ENCODE assay signal across 33 mouse cellular contexts in the genomic region with DNA sequence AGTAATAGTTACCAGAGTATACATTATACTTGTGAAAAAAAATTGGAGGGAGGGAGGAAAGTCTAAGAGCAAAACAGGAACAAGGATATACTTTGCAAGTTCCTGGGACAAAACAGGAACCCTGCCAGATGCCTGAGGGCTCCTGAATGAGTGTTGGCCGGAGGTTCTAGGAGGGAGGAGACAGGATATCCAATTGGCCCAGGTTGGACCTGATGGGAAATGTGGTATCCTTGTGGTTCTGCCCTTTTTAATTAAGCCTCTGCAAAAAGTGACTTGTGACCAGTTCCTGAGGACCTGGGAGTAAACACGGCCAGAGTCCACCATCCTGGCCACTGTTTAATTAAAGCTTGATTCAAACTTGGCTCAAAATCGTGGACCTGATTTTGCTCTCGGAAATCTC. TPM values are rescaled to one million over a fixed set of nuclear protein-coding genes. Genes with fewer than 3 reads are reported as not detected.
DNase-seq lines count a peak whose midpoint lies in the region; ATAC-seq lines count a peak whose summit lies in the region.
"Had no signal": no experiment of that assay in that cellular context is flagged by ENCODE, and none has a peak within 500 bp of the region (broad histone marks: within the 10 kb centered on the region; RNA-seq: fewer than 3 reads in every experiment).

No protein-coding gene starts in this region.

- DNase-seq in kidney, adult 11 months, result peak; percentile 92
- DNase-seq in 3T3-L1 (ENCODE audit: low read depth, low spot score), result peak; percentile 58
- peak; percentile 85 to 94 for DNase-seq in kidney, adult 8-10 months
- peak; percentile 85 to 90 for DNase-seq in kidney, postnatal 25 days
- DNase-seq in left cerebral cortex, adult 9 months (ENCODE audit: low spot score in 2 of 2), result no peak
- DNase-seq in testis, postnatal 10 days (ENCODE audit: low spot score), result no peak
- DNase-seq: adrenal gland, postnatal 10 days; cerebellum, adult 9-10 months; gastrocnemius, postnatal 10 days; heart, postnatal 36 days; liver, embryonic 13.5 days; lung, adult 18-20 months; lung, postnatal 10 days had no signal

- peaks cover 4% of the 10 kb centered on the region; the same call in 1 of the 2 replicates for H3K9me3 ChIP-seq in kidney, embryonic 16.5 days (ENCODE audit: low read length)
- H3K9me3 ChIP-seq: embryonic facial prominence, embryonic 10.5 days; embryonic facial prominence, embryonic 15.5 days; forebrain, embryonic 12.5 days; hindbrain, embryonic 12.5 days; limb, embryonic 13.5 days; liver, embryonic 13.5 days; midbrain, embryonic 13.5 days; neural tube, embryonic 13.5 days had no signal

- no peaks in the 10 kb centered on the region for H3K36me3 ChIP-seq in kidney, embryonic 16.5 days (ENCODE audit: insufficient read depth, low read length)
- H3K36me3 ChIP-seq: embryonic facial prominence, embryonic 10.5 days; embryonic facial prominence, embryonic 15.5 days; forebrain, embryonic 12.5 days; hindbrain, embryonic 12.5 days; limb, embryonic 13.5 days; liver, embryonic 13.5 days; midbrain, embryonic 13.5 days; neural tube, embryonic 13.5 days had no signal

- no peak overlapping the region for H3K4me2 ChIP-seq in kidney, embryonic 16.5 days (replicated peaks; ENCODE audit: low read depth, low read length)
- H3K4me2 ChIP-seq: embryonic facial prominence, embryonic 15.5 days; forebrain, embryonic 12.5 days; heart, embryonic 11.5 days; hindbrain, embryonic 12.5 days; limb, embryonic 13.5 days; liver, embryonic 13.5 days; midbrain, embryonic 13.5 days; neural tube, embryonic 13.5 days had no signal

- no peak overlapping the region for H3K9ac ChIP-seq in kidney, embryonic 16.5 days (replicated peaks; ENCODE audit: low read length)
- H3K9ac ChIP-seq: embryonic facial prominence, embryonic 15.5 days; forebrain, embryonic 12.5 days; hindbrain, embryonic 12.5 days; limb, embryonic 13.5 days; liver, embryonic 13.5 days; midbrain, embryonic 13.5 days; neural tube, embryonic 13.5 days had no signal

- ATAC-seq in kidney, embryonic 16.5 days (ENCODE audit: low FRiP score, low TSS enrichment), result no peak
- ATAC-seq: intestine, embryonic 16.5 days; midbrain, embryonic 13.5 days had no signal

- H3K27ac ChIP-seq in kidney, embryonic 16.5 days (ENCODE audit: low read length), result no peak overlapping the region
- H3K27ac ChIP-seq: embryonic facial prominence, embryonic 10.5 days; embryonic facial prominence, embryonic 15.5 days; forebrain, embryonic 12.5 days; hindbrain, embryonic 12.5 days; left cerebral cortex, adult 2 months; limb, embryonic 13.5 days; liver, embryonic 13.5 days; macrophage; midbrain, embryonic 13.5 days; neural tube, embryonic 13.5 days had no signal

- no peaks in the 10 kb centered on the region for H3K27me3 ChIP-seq in kidney, embryonic 16.5 days (ENCODE audit: insufficient read depth, low read length)
- H3K27me3 ChIP-seq: CH12.LX; embryonic facial prominence, embryonic 15.5 days; forebrain, embryonic 12.5 days; hindbrain, embryonic 12.5 days; limb, embryonic 13.5 days; liver, embryonic 13.5 days; midbrain, embryonic 13.5 days; neural tube, embryonic 13.5 days had no signal

- 78% methylated on average over 4 of the region's 4 CpGs for WGBS in kidney, embryonic 16.5 days

- no peaks in the 10 kb centered on the region for H3K4me1 ChIP-seq in kidney, embryonic 16.5 days (ENCODE audit: insufficient read depth, low read length)
- H3K4me1 ChIP-seq: embryonic facial prominence, embryonic 15.5 days; forebrain, embryonic 12.5 days; hindbrain, embryonic 12.5 days; limb, embryonic 13.5 days; liver, embryonic 13.5 days; midbrain, embryonic 13.5 days; neural tube, embryonic 13.5 days had no signal

- H3K4me3 ChIP-seq in kidney, embryonic 16.5 days (ENCODE audit: low read length), result no peak overlapping the region
- H3K4me3 ChIP-seq: embryonic facial prominence, embryonic 10.5 days; embryonic facial prominence, embryonic 15.5 days; forebrain, embryonic 12.5 days; hindbrain, embryonic 12.5 days; left cerebral cortex, adult 2 months; limb, embryonic 13.5 days; liver, embryonic 13.5 days; midbrain, embryonic 13.5 days; neural tube, embryonic 13.5 days had no signal

RNA-seq across cellular contexts. Expression of a gene that starts 3.7 kb away (rescaled TPM):
- not detected in 2 replicates for polyA plus RNA-seq in kidney, embryonic 16.5 days (2015; fragmentation: Nextera tagmentation; extraction: Ambion mirVana)
- polyA plus RNA-seq: C2C12; cortical plate, adult 2 months; embryonic facial prominence, embryonic 10.5 days; embryonic facial prominence, embryonic 15.5 days; forebrain, embryonic 12.5 days; gonadal fat pad, adult 2 months; heart, embryonic 11.5 days; heart, embryonic 16.5 days; hindbrain, embryonic 12.5 days; intestine, embryonic 16.5 days; limb, embryonic 13.5 days; liver, embryonic 13.5 days; macrophage; midbrain, embryonic 13.5 days; neural tube, embryonic 13.5 days; small intestine, adult 2 months; stomach, embryonic 14.5 days; testis, adult 2 months had no signal

RNA-seq across cellular contexts. Expression of a gene that starts 17.4 kb away (rescaled TPM):
- 0.18 and 0.32 TPM in 2 replicates for polyA plus RNA-seq in kidney, embryonic 16.5 days (2015; fragmentation: Nextera tagmentation; extraction: Ambion mirVana)
- polyA plus RNA-seq: intestine, embryonic 16.5 days; neural tube, embryonic 13.5 days; stomach, embryonic 14.5 days had no signal

RNA-seq across cellular contexts. Expression of a gene that starts 18.2 kb away (rescaled TPM):
- polyA plus RNA-seq in kidney, embryonic 16.5 days (2015; fragmentation: Nextera tagmentation; extraction: Ambion mirVana), result 136 and 141 TPM in 2 replicates

Comparison
In these comparisons a context has a peak if more than half of its experiments do, and no peak if none do; other contexts are left out.
1. DNase-seq: peak in kidney, adult 11 months (single experiment), 3T3-L1 (single experiment), kidney, adult 8-10 months (2 of 2) and kidney, postnatal 25 days (2 of 2); none in left cerebral cortex, adult 9 months (0 of 2) and testis, postnatal 10 days (single experiment).